Mouse (Mus musculus) heart, embryonic 14.5 days (tissue): ENCODE data around the gene Xrra1. TPM values are rescaled to one million over a fixed set of nuclear protein-coding genes. Genes with fewer than 3 reads are reported as not detected.

Experiments
- ATAC-seq: fragments of 200-750 bp; cut with Nextera tagmentation; 2 replicates; pipeline ENCODE4 v1.8.0; 2017; ENCODE audit warnings: low read depth, moderate TSS enrichment; ENCODE audit not compliant: insufficient number of reproducible peaks, insufficient read depth, low FRiP score
- H3K27ac ChIP-seq, 2 experiments: fragments of 200-500 bp in 1 of 2; fragments of 300-500 bp in 1 of 2; sonication (generic) in 1 of 2; replicated peaks in 1 of 2; 2 replicates each; pipeline ENCODE4 v1.5.1; 2012 to 2014; ENCODE audit warnings: low read depth in 2 of 2, low read length in 2 of 2, control low read depth in 1 of 2, mild to moderate bottlenecking in 1 of 2, mixed read lengths in 1 of 2; ENCODE audit not compliant: control insufficient read depth in 1 of 2, insufficient read depth in 1 of 2
- H3K27me3 ChIP-seq: fragments of 300-500 bp; sonication (generic); 2 replicates; pipeline ENCODE4 v1.6.1; 2014; ENCODE audit warnings: mild to moderate bottlenecking, low read length, control low read depth; ENCODE audit not compliant: control insufficient read depth, insufficient read depth
- H3K36me3 ChIP-seq: fragments of 300-500 bp; sonication (generic); 2 replicates; pipeline ENCODE4 v1.6.1; 2014; ENCODE audit warnings: mild to moderate bottlenecking, control low read depth, low read length, mixed read lengths; ENCODE audit not compliant: control insufficient read depth, insufficient read depth
- H3K4me1 ChIP-seq, 2 experiments: fragments of 200-500 bp in 1 of 2; fragments of 300-500 bp in 1 of 2; sonication (generic) in 1 of 2; 2 replicates each; pipeline ENCODE4 v1.6.1; 2012 to 2014; ENCODE audit warnings: low read length in 2 of 2, control low read depth in 1 of 2, mixed read lengths in 1 of 2; ENCODE audit not compliant: control insufficient read depth in 2 of 2, insufficient read depth in 2 of 2
- H3K4me2 ChIP-seq: fragments of 300-500 bp; sonication (generic); 2 replicates; pipeline ENCODE4 v1.6.1; 2014; ENCODE audit warnings: mild to moderate bottlenecking, low read length
- H3K4me3 ChIP-seq, 2 experiments: fragments of 200-500 bp in 1 of 2; fragments of 300-500 bp in 1 of 2; sonication (generic) in 1 of 2; 2 replicates each; pipeline ENCODE4 v1.5.1; 2012 to 2014; ENCODE audit warnings: low read length in 2 of 2, mild to moderate bottlenecking in 2 of 2, control low read depth in 1 of 2, low read depth in 1 of 2, moderate library complexity in 1 of 2; ENCODE audit not compliant: control insufficient read depth in 1 of 2, insufficient read depth in 1 of 2
- H3K9ac ChIP-seq: fragments of 300-500 bp; sonication (generic); 2 replicates; pipeline ENCODE4 v1.6.1; 2014; ENCODE audit warnings: mild to moderate bottlenecking, low read length
- H3K9me3 ChIP-seq: fragments of 300-500 bp; sonication (generic); 2 replicates; pipeline ENCODE4 v1.6.1; 2016; ENCODE audit warnings: low read length, control low read depth; ENCODE audit not compliant: control insufficient read depth
- WGBS: fragments of 180-500 bp; shearing (Covaris S2); extraction: QIAGEN DNeasy Blood & Tissue Kit; methylation state at CpG from one replicate; pipeline ENCODE4 v1.1.7; 2014; 5-methylcytosine and 5-hydroxymethylcytosine counted together
- polyA plus RNA-seq: library from polyadenylated mRNA; unstranded; fragments of >200 nt; fragmentation: Nextera tagmentation; extraction: Ambion mirVana; gene quantifications from 2 replicates; pipeline ENCODE4 v1.2.1, GENCODE M21; 2014

Xrra1 gene
- polyA plus RNA-seq, 1 experiment from 2014 or later = 0.09 TPM

DNA sequence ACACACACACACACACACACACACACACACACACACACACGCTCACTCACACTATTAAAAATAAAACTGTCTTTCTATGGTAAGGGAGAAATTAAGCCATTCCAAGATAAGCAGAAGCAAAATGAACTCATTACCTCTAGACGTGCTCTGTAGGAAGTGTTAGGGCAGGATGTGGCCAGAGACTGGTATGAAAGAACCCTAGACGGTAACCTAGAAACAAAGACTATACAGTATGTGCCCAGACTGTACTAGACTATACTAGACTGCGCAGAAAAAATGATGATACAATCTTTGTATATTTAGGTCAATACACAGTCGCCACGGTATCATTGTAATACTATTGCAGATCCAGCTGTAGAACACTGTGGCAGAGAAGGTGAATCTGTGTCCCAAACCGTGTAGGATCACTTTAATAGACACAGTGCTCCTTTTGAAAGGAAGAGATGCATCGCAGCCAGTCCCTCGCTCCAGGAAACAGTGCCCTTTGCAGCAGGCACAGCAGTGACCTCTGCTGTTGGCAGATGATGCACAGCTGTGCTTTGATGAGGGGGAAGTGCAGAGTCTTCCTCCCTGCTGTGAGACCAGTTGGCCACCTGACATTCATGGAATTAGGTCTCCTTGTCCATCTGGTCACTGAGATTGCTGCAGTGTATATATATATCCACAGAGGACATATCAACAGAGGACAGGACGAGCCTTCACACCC is 30.4 kb downstream of the Xrra1 start:
- Histone ChIP-seq H3K4me1 (no peaks in the 10 kb centered on the region; a peak in 1 of 4 replicates), H3K4me3 (no peak overlapping the region), H3K27ac (no peak overlapping the region), H3K4me2 (no peak overlapping the region), H3K36me3 (no peaks in the 10 kb centered on the region), H3K9me3 (no peaks in the 10 kb centered on the region), H3K27me3 (0 out of 2 replicates have a peak, but pooled peaks cover 3% of the 10 kb centered on the region), H3K9ac (no peak overlapping the region)
- no peak for ATAC-seq
- 40% methylated on average over 10 of the region's 10 CpGs for WGBS

DNA sequence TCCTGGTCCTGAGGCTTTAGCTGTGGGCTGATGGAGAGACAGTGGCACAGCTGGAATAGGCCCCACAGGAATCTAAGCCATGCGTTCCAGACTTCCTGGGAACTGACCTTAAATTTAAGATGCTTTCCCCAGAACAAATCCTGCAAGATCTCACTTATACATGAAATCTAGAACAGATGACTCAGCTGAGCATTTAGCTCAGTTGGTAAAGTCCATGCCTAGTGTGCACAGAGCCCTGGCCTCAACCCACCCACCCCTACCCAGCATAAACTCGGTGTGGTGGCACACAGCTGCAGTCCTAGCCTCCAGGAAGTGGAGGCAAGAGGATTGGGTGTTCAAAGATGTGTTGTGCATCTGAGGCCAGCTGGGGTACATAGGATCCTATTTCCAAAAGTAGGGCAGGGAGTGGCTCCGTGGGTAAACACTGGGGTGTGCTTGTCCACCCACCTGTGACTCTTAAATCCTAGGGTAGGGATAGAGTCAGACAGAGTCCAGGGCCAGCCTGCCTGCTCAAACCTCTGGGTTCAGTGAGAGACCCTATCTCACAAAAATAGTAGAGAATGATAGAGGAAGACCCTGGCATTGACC is 31.3 kb downstream of the Xrra1 start:
- WGBS = 79% methylated on average over 3 of the region's 3 CpGs
- no peak overlapping the region for H3K27ac ChIP-seq

DNA sequence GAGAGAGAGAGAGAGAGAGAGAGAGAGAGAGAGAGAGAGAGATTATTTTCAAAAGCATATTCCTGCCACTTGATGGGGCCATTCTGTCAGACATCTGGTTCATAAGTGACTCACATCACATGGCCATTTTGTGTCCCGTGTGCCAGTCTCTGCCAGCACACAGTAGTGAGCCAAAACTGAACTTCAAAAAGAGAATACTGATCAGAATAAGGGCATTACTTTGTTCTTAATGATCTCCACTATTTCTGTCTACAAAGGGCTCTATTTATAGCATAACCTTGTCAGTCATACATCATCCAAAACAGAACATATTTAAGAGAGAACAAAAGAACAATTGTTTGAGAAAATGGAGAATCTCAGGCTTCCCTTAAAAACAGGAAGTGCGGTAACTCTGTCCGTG is 32.6 kb downstream of the Xrra1 start:
- H3K27ac ChIP-seq = no peak overlapping the region
- no peaks in the 10 kb centered on the region; a peak in 1 of 4 replicates for H3K4me1 ChIP-seq
- H3K4me3 ChIP-seq = no peak overlapping the region
- no peaks in the 10 kb centered on the region for H3K9me3 ChIP-seq
- H3K36me3 ChIP-seq = no peaks in the 10 kb centered on the region
- H3K27me3 ChIP-seq = no peaks in the 10 kb centered on the region
- 47% methylated on average over 3 of the region's 3 CpGs for WGBS
- no peak overlapping the region for H3K9ac ChIP-seq
- H3K4me2 ChIP-seq = no peak overlapping the region
- no peak for ATAC-seq

More for the DNA sequence above, 31.3 kb downstream of the Xrra1 start:
- Histone ChIP-seq H3K27me3 (no peaks in the 10 kb centered on the region), H3K9me3 (no peaks in the 10 kb centered on the region), H3K4me1 (no peaks in the 10 kb centered on the region; a peak in 1 of 4 replicates), H3K4me2 (no peak overlapping the region), H3K36me3 (no peaks in the 10 kb centered on the region), H3K4me3 (no peak overlapping the region), H3K9ac (no peak overlapping the region)
- ATAC-seq = no peak

DNA sequence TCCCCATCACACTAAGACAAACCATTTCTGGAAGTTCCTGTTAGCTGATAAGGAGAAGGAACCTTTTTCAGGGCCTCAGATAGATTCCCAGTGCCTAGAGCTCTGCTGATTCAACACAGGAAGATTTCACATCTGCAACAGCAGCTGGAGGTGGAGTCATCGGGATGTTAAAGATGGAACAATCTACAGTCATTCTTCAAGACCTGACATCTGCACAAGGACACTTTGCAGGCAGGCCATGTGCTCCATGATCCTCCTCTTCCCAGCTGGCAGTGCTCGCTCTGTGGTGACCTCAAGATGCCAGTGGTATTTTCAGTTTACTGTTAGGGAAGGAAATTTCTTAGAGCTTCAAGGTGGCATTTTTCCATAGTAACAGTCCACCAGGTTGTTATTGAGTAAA is 33.4 kb downstream of the Xrra1 start:
- no peaks in the 10 kb centered on the region; a peak in 1 of 4 replicates for H3K4me1 ChIP-seq
- no peaks in the 10 kb centered on the region for H3K36me3 ChIP-seq
- no peak for ATAC-seq
- H3K9ac ChIP-seq = no peak overlapping the region
- H3K27me3 ChIP-seq = no peaks in the 10 kb centered on the region
- H3K27ac ChIP-seq = no peak overlapping the region
- H3K9me3 ChIP-seq = no peaks in the 10 kb centered on the region
- no peak overlapping the region for H3K4me2 ChIP-seq
- no peak overlapping the region for H3K4me3 ChIP-seq
- WGBS = 82% methylated on average over 2 of the region's 2 CpGs

DNA sequence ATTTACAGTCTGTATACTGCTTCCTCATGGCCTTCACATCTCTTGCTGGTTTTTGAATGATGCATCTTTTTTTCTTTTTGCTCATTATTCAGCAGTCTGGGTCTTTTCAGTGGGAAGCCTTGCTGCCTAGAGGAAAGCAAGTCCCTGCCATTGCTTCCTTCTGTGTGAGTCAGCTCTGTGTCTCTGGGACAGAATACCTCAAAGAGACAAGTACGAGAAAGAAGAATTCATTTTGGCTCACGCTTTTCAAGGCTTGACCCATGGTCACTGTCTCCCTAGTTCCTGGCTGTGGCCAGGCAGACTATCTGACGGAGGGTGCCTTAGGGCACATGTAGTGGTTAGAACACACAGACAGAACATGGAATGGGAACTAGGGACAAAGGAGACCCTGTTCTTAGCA is 35.1 kb downstream of the Xrra1 start:
- WGBS = 75% methylated on average over 3 of the region's 3 CpGs
- H3K9ac ChIP-seq = no peak overlapping the region
- H3K4me1 ChIP-seq = no peaks in the 10 kb centered on the region; a peak in 1 of 4 replicates
- no peak overlapping the region for H3K4me3 ChIP-seq
- no peak overlapping the region for H3K4me2 ChIP-seq
- H3K9me3 ChIP-seq = no peaks in the 10 kb centered on the region
- H3K36me3 ChIP-seq = no peaks in the 10 kb centered on the region
- H3K27ac ChIP-seq = no peak overlapping the region
- H3K27me3 ChIP-seq = no peaks in the 10 kb centered on the region
- ATAC-seq = no peak

DNA sequence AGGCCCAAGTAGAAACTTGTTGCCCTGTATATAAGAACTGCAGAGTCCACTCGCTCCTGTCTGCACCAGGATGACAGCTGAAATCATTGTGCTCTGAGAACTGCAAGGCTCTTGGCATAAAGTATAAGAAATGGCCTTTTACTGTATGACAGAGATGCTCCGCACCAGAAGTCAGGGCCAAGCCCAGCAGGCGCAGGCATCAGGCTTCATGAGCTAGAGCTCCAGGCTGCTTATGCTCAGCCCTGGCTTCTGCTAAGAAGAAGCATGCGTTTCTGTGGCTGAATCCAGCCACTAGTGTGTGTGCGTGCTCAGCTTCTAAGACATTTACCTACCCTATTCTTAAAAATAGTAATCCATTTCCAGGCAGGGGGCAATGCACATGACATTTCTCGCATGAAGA is 35.6 kb downstream of the Xrra1 start:
- Histone ChIP-seq H3K9ac (no peak overlapping the region), H3K4me3 (no peak overlapping the region), H3K9me3 (no peaks in the 10 kb centered on the region), H3K4me2 (no peak overlapping the region), H3K4me1 (no peaks in the 10 kb centered on the region; a peak in 1 of 4 replicates), H3K27ac (no peak overlapping the region), H3K27me3 (no peaks in the 10 kb centered on the region), H3K36me3 (no peaks in the 10 kb centered on the region)
- 84% methylated on average over 6 of the region's 6 CpGs for WGBS
- ATAC-seq = no peak

DNA sequence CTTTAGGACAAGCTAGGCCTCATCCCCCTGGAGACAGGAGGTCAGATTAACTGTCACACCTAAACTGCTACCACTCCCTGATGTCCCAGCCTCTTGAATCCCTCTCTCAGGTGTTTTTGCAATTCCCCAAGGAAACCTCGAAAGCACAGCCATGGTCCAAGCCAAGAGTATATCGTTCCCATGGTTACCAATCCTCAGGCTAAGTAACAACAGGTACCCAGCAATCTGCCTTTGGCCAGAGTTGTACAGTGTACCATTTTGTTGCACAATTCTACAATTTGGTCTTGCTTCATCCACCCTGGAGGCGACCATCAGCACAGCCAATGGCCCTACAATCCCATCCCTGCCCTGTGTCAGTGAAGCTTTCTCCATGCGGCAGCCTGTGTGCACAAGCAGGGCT is 38.0 kb downstream of the Xrra1 start:
- 70% methylated on average over 4 of the region's 4 CpGs for WGBS
- no peaks in the 10 kb centered on the region for H3K36me3 ChIP-seq
- H3K27me3 ChIP-seq = no peaks in the 10 kb centered on the region
- no peak overlapping the region for H3K4me2 ChIP-seq
- H3K4me3 ChIP-seq = no peak overlapping the region
- no peaks in the 10 kb centered on the region for H3K9me3 ChIP-seq
- no peaks in the 10 kb centered on the region for H3K4me1 ChIP-seq
- no peak overlapping the region for H3K9ac ChIP-seq
- no peak overlapping the region for H3K27ac ChIP-seq
- no peak for ATAC-seq
